Mouse (Mus musculus) C2C12 (cell line): Measurements from ENCODE around the gene Lcn2. TPM values are rescaled to one million over a fixed set of nuclear protein-coding genes. Genes with fewer than 3 reads are reported as not detected.

Experiments used
- H3K27me3 ChIP-seq: one replicate; pipeline ENCODE4 v1.6.1; 2011; ENCODE audit not compliant: control insufficient read depth, insufficient read depth, insufficient read length
- H3K36me3 ChIP-seq: one replicate; pipeline ENCODE4 v1.6.1; 2011; ENCODE audit not compliant: control insufficient read depth, insufficient read depth
- H3K4me3 ChIP-seq: one replicate; pipeline ENCODE4 v1.5.1; 2011; ENCODE audit warnings: mild to moderate bottlenecking, control low read depth; ENCODE audit not compliant: poor library complexity, insufficient read depth, severe bottlenecking
- H3K79me2 ChIP-seq: one replicate; pipeline ENCODE4 v1.6.1; 2011; ENCODE audit not compliant: control insufficient read depth, insufficient read depth
- H3K79me3 ChIP-seq: one replicate; pipeline ENCODE4 v1.6.1; 2011; ENCODE audit warnings: low read depth, control low read depth
- H3ac ChIP-seq: one replicate; pipeline ENCODE3; 2011; ENCODE audit warnings: low read depth; ENCODE audit not compliant: control insufficient read depth, insufficient read length
- CEBPB ChIP-seq: IDR thresholded peaks from one replicate; pipeline ENCODE4 v1.6.1; 2011; ENCODE audit warnings: low read depth, mild to moderate bottlenecking, control low read depth, moderate library complexity
- CTCF ChIP-seq: IDR thresholded peaks from one replicate; pipeline ENCODE4 v1.5.1; 2011; ENCODE audit not compliant: control insufficient read depth, insufficient read depth, insufficient read length
- FOSL1 ChIP-seq: IDR thresholded peaks from one replicate; pipeline ENCODE4 v1.8.0; 2011; ENCODE audit warnings: mild to moderate bottlenecking, low read length; ENCODE audit not compliant: poor library complexity, insufficient read depth, severe bottlenecking
- MAX ChIP-seq: IDR thresholded peaks from one replicate; pipeline ENCODE4 v1.6.1; 2011; ENCODE audit warnings: mild to moderate bottlenecking, control low read depth
- MYOD1 ChIP-seq: IDR thresholded peaks from one replicate; pipeline ENCODE4 v1.6.1; 2011; ENCODE audit warnings: low read depth; ENCODE audit not compliant: control insufficient read depth, insufficient read length
- MYOG ChIP-seq: IDR thresholded peaks from one replicate; pipeline ENCODE4 v1.6.1; 2011; ENCODE audit not compliant: control insufficient read depth, insufficient read length; ENCODE audit errors: extremely low read depth
- USF1 ChIP-seq: IDR thresholded peaks from one replicate; pipeline ENCODE4 v1.6.1; 2011; ENCODE audit warnings: low read depth, mild to moderate bottlenecking, control low read depth, moderate library complexity
- polyA plus RNA-seq: library from polyadenylated mRNA; unstranded; fragments of >200 nt; fragmentation: generic; extraction: Trizol; gene quantifications from one replicate; pipeline ENCODE4 v1.2.1, GENCODE M21; 2012; ENCODE audit warnings: missing spikeins

Gene Lcn2
- polyA plus RNA-seq, 1 experiment = not detected

- peaks cover 3% of the 10 kb centered on the region for H3K36me3 ChIP-seq
- TF ChIP-seq CTCF (no peak), FOSL1 (no peak), MYOD1 (no peak)
- H3K79me3 ChIP-seq = no peaks in the 10 kb centered on the region
- no peak overlapping the region for H3ac ChIP-seq
- H3K27me3 ChIP-seq = peaks cover 3% of the 10 kb centered on the region
- peaks cover 18% of the 10 kb centered on the region for H3K79me2 ChIP-seq
- H3K4me3 ChIP-seq = no peak overlapping the region
Observed at GRCm38 (mm10) chr2:32360741-32361140, 27.3 kb downstream of the Lcn2 start.

DNA sequence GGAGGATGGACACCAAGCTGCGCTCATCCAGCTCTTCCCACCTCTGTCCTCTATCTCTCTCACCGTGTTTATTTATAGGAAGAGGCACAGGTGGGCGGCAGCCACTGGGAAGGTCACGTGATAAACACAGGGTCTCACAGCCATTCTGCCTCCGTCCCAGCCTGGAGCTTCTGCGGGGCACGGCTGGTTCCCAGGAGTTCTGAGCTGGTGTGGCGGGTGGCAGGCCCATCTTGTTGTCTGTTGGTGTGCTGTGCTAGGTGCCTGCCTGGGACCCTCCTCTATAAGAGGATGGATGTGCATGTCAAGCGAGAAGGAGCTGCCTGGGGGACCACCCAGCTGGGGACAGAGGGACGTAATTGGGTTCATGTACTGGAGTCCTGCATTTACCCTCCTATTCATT, 29.7 kb downstream of the Lcn2 start:
- Histone ChIP-seq H3K36me3 (no peaks in the 10 kb centered on the region), H3K4me3 (no peak overlapping the region), H3K27me3 (peaks cover 3% of the 10 kb centered on the region), H3K79me2 (peaks cover 3% of the 10 kb centered on the region), H3K79me3 (no peaks in the 10 kb centered on the region), H3ac (no peak overlapping the region)
- TF ChIP-seq CTCF = no peak
- TF ChIP-seq MAX = no peak
- no peak for TF ChIP-seq USF1
- no peak for TF ChIP-seq MYOG
- no peak for TF ChIP-seq CEBPB
- TF ChIP-seq FOSL1 = no peak
- no peak for TF ChIP-seq MYOD1

- no peaks in the 10 kb centered on the region for H3K79me3 ChIP-seq
- H3K4me3 ChIP-seq = no peak overlapping the region
- H3K27me3 ChIP-seq = peaks cover 3% of the 10 kb centered on the region
- no peak overlapping the region for H3ac ChIP-seq
- TF ChIP-seq MYOG (no peak), CEBPB (no peak), MAX (no peak), USF1 (no peak), FOSL1 (no peak), MYOD1 (no peak), CTCF (no peak)
- no peaks in the 10 kb centered on the region for H3K79me2 ChIP-seq
- H3K36me3 ChIP-seq = no peaks in the 10 kb centered on the region
Observed at GRCm38 (mm10) chr2:32357710-32358109, 30.3 kb downstream of the Lcn2 start.

GRCm38 (mm10) chr2:32356216-32356615, 31.8 kb downstream of the Lcn2 start:
- TF ChIP-seq CEBPB = no peak
- TF ChIP-seq MAX = no peak
- TF ChIP-seq USF1 = no peak
- TF ChIP-seq MYOD1 = no peak
- no peak for TF ChIP-seq FOSL1
- TF ChIP-seq CTCF = no peak
- H3K27me3 ChIP-seq = peaks cover 3% of the 10 kb centered on the region
- no peaks in the 10 kb centered on the region for H3K36me3 ChIP-seq
- no peaks in the 10 kb centered on the region for H3K79me3 ChIP-seq
- no peak overlapping the region for H3ac ChIP-seq
- H3K4me3 ChIP-seq = no peak overlapping the region
- H3K79me2 ChIP-seq = peaks cover 7% of the 10 kb centered on the region

GRCm38 (mm10) chr2:32354336-32354895, 33.6 kb downstream of the Lcn2 start:
- peaks cover 3% of the 10 kb centered on the region for H3K27me3 ChIP-seq
- TF ChIP-seq CEBPB (no peak), CTCF (no peak), MYOD1 (no peak), MYOG (no peak), USF1 (no peak), FOSL1 (no peak), MAX (no peak)
- H3ac ChIP-seq = no peak overlapping the region
- H3K79me2 ChIP-seq = peaks cover 8% of the 10 kb centered on the region
- H3K4me3 ChIP-seq = no peak overlapping the region
- H3K36me3 ChIP-seq = no peaks in the 10 kb centered on the region
- no peaks in the 10 kb centered on the region for H3K79me3 ChIP-seq

- Histone ChIP-seq H3K4me3 (no peak overlapping the region), H3K79me3 (no peaks in the 10 kb centered on the region), H3K36me3 (no peaks in the 10 kb centered on the region), H3K79me2 (peaks cover 8% of the 10 kb centered on the region), H3ac (no peak overlapping the region), H3K27me3 (peaks cover 3% of the 10 kb centered on the region)
- TF ChIP-seq USF1 = no peak
- TF ChIP-seq MYOD1 = no peak
- TF ChIP-seq MYOG = no peak
- no peak for TF ChIP-seq CEBPB
- no peak for TF ChIP-seq MAX
- TF ChIP-seq CTCF = no peak
- TF ChIP-seq FOSL1 = no peak
Observed at GRCm38 (mm10) chr2:32353836-32354235, 34.2 kb downstream of the Lcn2 start.
